In genomic region chr16:16897056-16897584, GRCm38 (mm10) we compare ENCODE assay signal across 9 mouse cellular contexts. TPM values are rescaled to one million over a fixed set of nuclear protein-coding genes. Genes with fewer than 3 reads are reported as not detected.
DNase-seq lines count a peak whose midpoint lies in the region; ATAC-seq lines count a peak whose summit lies in the region.
"Had no signal": no experiment of that assay in that cellular context is flagged by ENCODE, and none has a peak within 500 bp of the region (broad histone marks: within the 10 kb centered on the region; RNA-seq: fewer than 3 reads in every experiment).

No protein-coding gene starts in this region.

- H3K9ac ChIP-seq in embryonic facial prominence, embryonic 11.5 days (replicated peaks; ENCODE audit: low read length): peak overlapping the region; percentile 72
- H3K9ac ChIP-seq in intestine, embryonic 14.5 days (ENCODE audit: low read length): peak overlapping the region; percentile 60
- peak overlapping the region; percentile 67 for H3K9ac ChIP-seq in neural tube, embryonic 12.5 days

- peak overlapping the region; percentile 95 for H3K4me3 ChIP-seq in megakaryocyte, embryonic 14.5 days (replicated peaks)
- H3K4me3 ChIP-seq in embryonic facial prominence, embryonic 11.5 days (ENCODE audit: low read depth, low read length): peak overlapping the region; percentile 59
- peak overlapping the region; percentile 56 for H3K4me3 ChIP-seq in intestine, embryonic 14.5 days (ENCODE audit: low read depth, low read length)
- H3K4me3 ChIP-seq in neural tube, embryonic 12.5 days: peak overlapping the region; percentile 56

- H3K9me3 ChIP-seq in megakaryocyte, embryonic 14.5 days: no peaks in the 10 kb centered on the region
- H3K9me3 ChIP-seq in embryonic facial prominence, embryonic 11.5 days (replicated peaks; ENCODE audit: control insufficient read depth, low read length): no peaks in the 10 kb centered on the region
- H3K9me3 ChIP-seq in intestine, embryonic 14.5 days (ENCODE audit: control insufficient read depth, low read length): no peaks in the 10 kb centered on the region
- H3K9me3 ChIP-seq in neural tube, embryonic 12.5 days: no peaks in the 10 kb centered on the region

- DNase-seq in embryonic facial prominence, embryonic 11.5 days (ENCODE audit: low spot score): peak; percentile 11
- no peak for DNase-seq in intestine, embryonic 14.5 days (ENCODE audit: low spot score)
- no peak for DNase-seq in right cerebral cortex, adult 18-20 months
- DNase-seq in layer of hippocampus, postnatal 25 days (ENCODE audit: extremely low spot score in 1 of 2, low spot score in 1 of 2): no peak
- no peak for DNase-seq in spleen, postnatal 36 days (ENCODE audit: low spot score in 2 of 2)

- H3K4me1 ChIP-seq in megakaryocyte, embryonic 14.5 days: peaks cover 41% of the 10 kb centered on the region
- no peaks in the 10 kb centered on the region for H3K4me1 ChIP-seq in embryonic facial prominence, embryonic 11.5 days (ENCODE audit: control insufficient read depth, insufficient read depth, low read length)
- peaks cover 9% of the 10 kb centered on the region for H3K4me1 ChIP-seq in intestine, embryonic 14.5 days (replicated peaks; ENCODE audit: control insufficient read depth, insufficient read depth, low read length)
- H3K4me1 ChIP-seq in neural tube, embryonic 12.5 days: peaks cover 10% of the 10 kb centered on the region

- H3K36me3 ChIP-seq in megakaryocyte, embryonic 14.5 days (replicated peaks; ENCODE audit: low read length): peaks cover 34% of the 10 kb centered on the region
- no peaks in the 10 kb centered on the region; the same call in 1 of the 2 replicates for H3K36me3 ChIP-seq in embryonic facial prominence, embryonic 11.5 days (replicated peaks; ENCODE audit: control insufficient read depth, insufficient read depth, low read depth, low read length)
- peaks cover 16% of the 10 kb centered on the region for H3K36me3 ChIP-seq in intestine, embryonic 14.5 days (ENCODE audit: control insufficient read depth, insufficient read depth, low read length)
- H3K36me3 ChIP-seq in neural tube, embryonic 12.5 days: peaks cover 26% of the 10 kb centered on the region

- H3K27ac ChIP-seq in embryonic facial prominence, embryonic 11.5 days (replicated peaks; ENCODE audit: low read depth, low read length): no peak overlapping the region
- peak overlapping the region; percentile 3; the same call in 1 of the 2 replicates for H3K27ac ChIP-seq in intestine, embryonic 14.5 days (ENCODE audit: low read depth)
- no peak overlapping the region for H3K27ac ChIP-seq in neural tube, embryonic 12.5 days

- ATAC-seq in megakaryocyte, adult 5-6 weeks (ENCODE audit: poor library complexity, severe bottlenecking): no peak
- no peak for ATAC-seq in embryonic facial prominence, embryonic 11.5 days (replicated peaks; ENCODE audit: insufficient number of reproducible peaks, low FRiP score, low TSS enrichment, low read depth)
- ATAC-seq in intestine, embryonic 14.5 days (replicated peaks; ENCODE audit: low FRiP score, low TSS enrichment, low read depth): no peak
- no peak; the same call in none of the 2 replicates for ATAC-seq in neural tube, embryonic 12.5 days (ENCODE audit: low FRiP score, low read depth)

- no peaks in the 10 kb centered on the region for H3K27me3 ChIP-seq in megakaryocyte, embryonic 14.5 days (replicated peaks)
- no peaks in the 10 kb centered on the region for H3K27me3 ChIP-seq in embryonic facial prominence, embryonic 11.5 days (ENCODE audit: control insufficient read depth, insufficient read depth, low read length)
- H3K27me3 ChIP-seq in intestine, embryonic 14.5 days (replicated peaks; ENCODE audit: control insufficient read depth, insufficient read depth, low read length): no peaks in the 10 kb centered on the region
- H3K27me3 ChIP-seq in neural tube, embryonic 12.5 days (replicated peaks): no peaks in the 10 kb centered on the region

- peak overlapping the region; percentile 83 for H3K4me2 ChIP-seq in embryonic facial prominence, embryonic 11.5 days (ENCODE audit: low read depth, low read length)
- peak overlapping the region; percentile 82 for H3K4me2 ChIP-seq in intestine, embryonic 14.5 days (ENCODE audit: low read length)
- peak overlapping the region; percentile 74 for H3K4me2 ChIP-seq in neural tube, embryonic 12.5 days (replicated peaks)

- WGBS in embryonic facial prominence, embryonic 11.5 days: 28% methylated on average over 10 of the region's 10 CpGs
- WGBS in intestine, embryonic 14.5 days: 26% methylated on average over 10 of the region's 10 CpGs
- whole genome bisulfite sequencing in neural tube, embryonic 12.5 days: 32% methylated on average over 10 of the region's 10 CpGs

RNA-seq across cellular contexts. Expression of gene Ppm1f, which starts 0.9 kb away (rescaled TPM):
- 0.78 TPM in 1 of 2 replicates, not detected in the other for polyA plus RNA-seq in megakaryocyte, embryonic 14.5 days (2012; ENCODE audit: insufficient read depth, low replicate concordance)
- 1.6 and 2.6 TPM in 2 replicates for total RNA-seq in megakaryocyte, adult 5-6 weeks (2015)
- total RNA-seq in megakaryocyte, adult 5-6 weeks (2017): 6.5 and 7.9 TPM in 2 replicates
- 15.6 and 18.2 TPM in 2 replicates for polyA plus RNA-seq in embryonic facial prominence, embryonic 11.5 days (2014; fragmentation: Nextera tagmentation; extraction: Ambion mirVana)
- 16.3 and 19.6 TPM in 2 replicates for polyA plus RNA-seq in intestine, embryonic 14.5 days (2014; fragmentation: Nextera tagmentation; extraction: Ambion mirVana)
- polyA plus RNA-seq in neural tube, embryonic 12.5 days (2016; fragmentation: Nextera tagmentation; extraction: Ambion mirVana): 31.3 and 31.4 TPM in 2 replicates
- 10 to 100 TPM; 43.2 to 44.0 TPM for total RNA-seq in layer of hippocampus, postnatal 25 days (2021)

RNA-seq across cellular contexts. Expression of gene Vpreb1, which starts 26.5 kb away (rescaled TPM):
- not detected in 2 replicates for polyA plus RNA-seq in megakaryocyte, embryonic 14.5 days (2012; ENCODE audit: insufficient read depth, low replicate concordance)
- not detected in 2 replicates for total RNA-seq in megakaryocyte, adult 5-6 weeks (2015)
- total RNA-seq in megakaryocyte, adult 5-6 weeks (2017): 1.6 TPM in 1 of 2 replicates, not detected in the other
- 1.8 and 2.1 TPM in 2 replicates for polyA plus RNA-seq in embryonic facial prominence, embryonic 11.5 days (2014; fragmentation: Nextera tagmentation; extraction: Ambion mirVana)
- 1.9 and 2.1 TPM in 2 replicates for polyA plus RNA-seq in intestine, embryonic 14.5 days (2014; fragmentation: Nextera tagmentation; extraction: Ambion mirVana)
- polyA plus RNA-seq in neural tube, embryonic 12.5 days (2016; fragmentation: Nextera tagmentation; extraction: Ambion mirVana): 0.66 and 1.9 TPM in 2 replicates
- 1 to 10 TPM in 1 of 2 experiments, under 1 TPM in 1; 0.52 to 1.6 TPM for total RNA-seq in layer of hippocampus, postnatal 25 days (2021)

RNA-seq across cellular contexts. Expression of gene Top3b, which starts 26.6 kb away (rescaled TPM):
- polyA plus RNA-seq in megakaryocyte, embryonic 14.5 days (2012; ENCODE audit: insufficient read depth, low replicate concordance): 11.5 and 26.0 TPM in 2 replicates
- total RNA-seq in megakaryocyte, adult 5-6 weeks (2015): 24.8 and 31.2 TPM in 2 replicates
- total RNA-seq in megakaryocyte, adult 5-6 weeks (2017): 31.6 and 41.8 TPM in 2 replicates
- 56.8 and 64.1 TPM in 2 replicates for polyA plus RNA-seq in embryonic facial prominence, embryonic 11.5 days (2014; fragmentation: Nextera tagmentation; extraction: Ambion mirVana)
- polyA plus RNA-seq in intestine, embryonic 14.5 days (2014; fragmentation: Nextera tagmentation; extraction: Ambion mirVana): 64.0 and 64.3 TPM in 2 replicates
- 62.9 and 63.1 TPM in 2 replicates for polyA plus RNA-seq in neural tube, embryonic 12.5 days (2016; fragmentation: Nextera tagmentation; extraction: Ambion mirVana)
- 10 to 100 TPM; 61.5 to 70.4 TPM for total RNA-seq in layer of hippocampus, postnatal 25 days (2021)

RNA-seq across cellular contexts. Expression of gene Igll1, which starts 33.3 kb away (rescaled TPM):
- not detected in 2 replicates for polyA plus RNA-seq in megakaryocyte, embryonic 14.5 days (2012; ENCODE audit: insufficient read depth, low replicate concordance)
- 1.3 TPM in 1 of 2 replicates, not detected in the other for total RNA-seq in megakaryocyte, adult 5-6 weeks (2015)
- 0.45 and 0.51 TPM in 2 replicates for total RNA-seq in megakaryocyte, adult 5-6 weeks (2017)
- polyA plus RNA-seq in embryonic facial prominence, embryonic 11.5 days (2014; fragmentation: Nextera tagmentation; extraction: Ambion mirVana): not detected in 2 replicates
- not detected in 2 replicates for polyA plus RNA-seq in intestine, embryonic 14.5 days (2014; fragmentation: Nextera tagmentation; extraction: Ambion mirVana)
- 0.17 TPM in 1 of 2 replicates, not detected in the other for polyA plus RNA-seq in neural tube, embryonic 12.5 days (2016; fragmentation: Nextera tagmentation; extraction: Ambion mirVana)
- total RNA-seq in layer of hippocampus, postnatal 25 days (2021): not detected
- total RNA-seq: heart, postnatal 10 days had no signal
